Mouse (Mus musculus): ENCODE data around the gene Bcl7c.

DNA sequence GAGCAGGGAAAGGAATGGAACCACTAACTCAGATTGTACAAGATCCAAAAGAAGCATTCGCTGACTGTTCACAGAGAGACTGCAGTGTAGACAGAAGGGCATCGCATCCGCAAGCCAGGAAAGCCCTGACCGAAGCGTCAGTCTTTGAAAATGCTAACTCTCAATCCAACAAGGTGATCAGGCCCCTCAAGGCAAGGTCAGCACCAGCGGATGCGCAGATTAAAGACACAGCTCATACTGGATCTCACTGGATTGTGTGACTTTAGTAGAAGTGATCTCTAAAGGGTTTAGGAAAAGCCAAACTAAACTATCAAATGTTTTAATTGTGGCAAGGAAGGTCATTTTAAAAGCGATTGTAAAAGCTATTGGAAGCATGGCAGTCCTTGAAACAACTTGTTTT, 15.4 kb downstream of the Bcl7c start:
- TF ChIP-seq ZNF384 (IDR thresholded peaks at IDR 0.05; ENCODE audit: low read depth, low read length) (no peak), ZC3H11A (IDR thresholded peaks at IDR 0.05; ENCODE audit: borderline replicate concordance, low read depth, low read length) (no peak), MAFK (IDR thresholded peaks at IDR 0.05; ENCODE audit: insufficient read depth, low read depth, low read length) (no peak), HCFC1 (IDR thresholded peaks at IDR 0.05; ENCODE audit: borderline replicate concordance, insufficient read depth, low read length) (no peak)
